Mouse (Mus musculus) embryonic facial prominence, embryonic 14.5 days (tissue): ENCODE measurements around the gene Lrrfip2. TPM values are rescaled to one million over a fixed set of nuclear protein-coding genes. Genes with fewer than 3 reads are reported as not detected.

Experiments
- ATAC-seq: fragments of 200-750 bp; cut with Nextera tagmentation; 2 replicates; pipeline ENCODE4 v1.8.0; 2017; ENCODE audit warnings: low read depth, moderate number of reproducible peaks, moderate TSS enrichment
- DNase-seq: peaks from one replicate; pipeline ENCODE4 v3.0.0-alpha.2; 2015; ENCODE audit warnings: low spot score
- H3K27ac ChIP-seq: fragments of 300-500 bp; sonication (generic); replicated peaks from 2 replicates; pipeline ENCODE4 v1.5.1; 2014; ENCODE audit warnings: low read depth, mild to moderate bottlenecking, low read length, moderate library complexity
- H3K27me3 ChIP-seq: fragments of 300-500 bp; sonication (generic); replicated peaks from 2 replicates; pipeline ENCODE4 v1.6.1; 2014; ENCODE audit warnings: low read length; ENCODE audit not compliant: control insufficient read depth, insufficient read depth
- H3K36me3 ChIP-seq: fragments of 300-500 bp; sonication (generic); 2 replicates; pipeline ENCODE4 v1.6.1; 2014; ENCODE audit warnings: low read length, mixed read lengths; ENCODE audit not compliant: control insufficient read depth, insufficient read depth
- H3K4me1 ChIP-seq: fragments of 300-500 bp; sonication (generic); 2 replicates; pipeline ENCODE4 v1.6.1; 2014; ENCODE audit warnings: antibody characterized with exemption, low read length; ENCODE audit not compliant: control insufficient read depth, insufficient read depth
- H3K4me2 ChIP-seq: fragments of 300-500 bp; sonication (generic); 2 replicates; pipeline ENCODE4 v1.6.1; 2014; ENCODE audit warnings: low read depth, mild to moderate bottlenecking, low read length, moderate library complexity, mixed read lengths
- H3K4me3 ChIP-seq: fragments of 300-500 bp; sonication (generic); 2 replicates; pipeline ENCODE4 v1.5.1; 2014; ENCODE audit warnings: low read depth, mild to moderate bottlenecking, low read length
- H3K9ac ChIP-seq: fragments of 300-500 bp; sonication (generic); 2 replicates; pipeline ENCODE4 v1.6.1; 2014; ENCODE audit warnings: low read depth, mild to moderate bottlenecking, low read length, moderate library complexity, mixed read lengths
- H3K9me3 ChIP-seq: fragments of 300-500 bp; sonication (generic); 2 replicates; pipeline ENCODE4 v1.6.1; 2016; ENCODE audit warnings: low read length; ENCODE audit not compliant: control insufficient read depth
- WGBS: fragments of 180-500 bp; shearing (Covaris S2); extraction: QIAGEN DNeasy Blood & Tissue Kit; methylation state at CpG from one replicate; pipeline ENCODE4 v1.1.7; 2014; 5-methylcytosine and 5-hydroxymethylcytosine counted together
- polyA plus RNA-seq: library from polyadenylated mRNA; unstranded; fragments of >200 nt; fragmentation: Nextera tagmentation; extraction: Ambion mirVana; gene quantifications from 2 replicates; pipeline ENCODE4 v1.2.1, GENCODE M21; 2014

Lrrfip2 gene
- polyA plus RNA-seq, 1 experiment from 2014 or later, result 39.2 TPM

- no peak for DNase-seq
- H3K36me3 ChIP-seq, result peaks cover 90% of the 10 kb centered on the region
- no peak overlapping the region for H3K4me2 ChIP-seq
- H3K4me1 ChIP-seq, result no peaks in the 10 kb centered on the region
- no peak for ATAC-seq
- H3K27me3 ChIP-seq, result no peaks in the 10 kb centered on the region
- WGBS, result 88% methylated on average over 5 of the region's 5 CpGs
- H3K4me3 ChIP-seq, result no peak overlapping the region
- no peaks in the 10 kb centered on the region for H3K9me3 ChIP-seq
- no peak overlapping the region for H3K27ac ChIP-seq
- H3K9ac ChIP-seq, result no peak overlapping the region
Observed at GRCm38 (mm10) chr9:111228446-111228845, 111.1 kb downstream of the Lrrfip2 start.

- no peaks in the 10 kb centered on the region for H3K9me3 ChIP-seq
- H3K27me3 ChIP-seq, result no peaks in the 10 kb centered on the region
- DNase-seq, result no peak
- H3K4me2 ChIP-seq, result no peak overlapping the region
- WGBS, result 88% methylated on average over 9 of the region's 9 CpGs
- no peak overlapping the region for H3K9ac ChIP-seq
- no peak overlapping the region for H3K27ac ChIP-seq
- H3K36me3 ChIP-seq, result peaks cover 86% of the 10 kb centered on the region
- H3K4me1 ChIP-seq, result no peaks in the 10 kb centered on the region
- no peak for ATAC-seq
- H3K4me3 ChIP-seq, result no peak overlapping the region
Observed at GRCm38 (mm10) chr9:111234701-111235100, 117.3 kb downstream of the Lrrfip2 start.

GRCm38 (mm10) chr9:111237726-111238125 is 120.3 kb downstream of the Lrrfip2 start:
- no peaks in the 10 kb centered on the region for H3K4me1 ChIP-seq
- H3K36me3 ChIP-seq, result peaks cover 86% of the 10 kb centered on the region
- H3K9ac ChIP-seq, result no peak overlapping the region
- no peaks in the 10 kb centered on the region for H3K9me3 ChIP-seq
- no peak overlapping the region for H3K4me2 ChIP-seq
- H3K27ac ChIP-seq, result no peak overlapping the region
- DNase-seq (no peak), ATAC-seq (no peak)
- H3K4me3 ChIP-seq, result no peak overlapping the region
- H3K27me3 ChIP-seq, result no peaks in the 10 kb centered on the region

GRCm38 (mm10) chr9:111239821-111240220 is 122.4 kb downstream of the Lrrfip2 start:
- ATAC-seq, result no peak
- H3K4me2 ChIP-seq, result no peak overlapping the region
- peaks cover 69% of the 10 kb centered on the region for H3K36me3 ChIP-seq
- 92% methylated on average over 4 of the region's 4 CpGs for WGBS
- H3K4me1 ChIP-seq, result no peaks in the 10 kb centered on the region
- H3K4me3 ChIP-seq, result no peak overlapping the region
- no peaks in the 10 kb centered on the region for H3K27me3 ChIP-seq
- H3K9me3 ChIP-seq, result no peaks in the 10 kb centered on the region
- H3K27ac ChIP-seq, result no peak overlapping the region
- H3K9ac ChIP-seq, result no peak overlapping the region
- DNase-seq, result no peak

- no peaks in the 10 kb centered on the region for H3K9me3 ChIP-seq
- DNase-seq, result peak; percentile 74
- H3K36me3 ChIP-seq, result peaks cover 54% of the 10 kb centered on the region
- H3K27ac ChIP-seq, result no peak overlapping the region
- H3K4me1 ChIP-seq, result no peaks in the 10 kb centered on the region
- 69% methylated on average over 6 of the region's 6 CpGs for WGBS
- H3K27me3 ChIP-seq, result no peaks in the 10 kb centered on the region
- no peak overlapping the region for H3K4me2 ChIP-seq
- H3K9ac ChIP-seq, result no peak overlapping the region
- H3K4me3 ChIP-seq, result no peak overlapping the region
- ATAC-seq, result peak; percentile 85
Observed at GRCm38 (mm10) chr9:111243384-111243783, 126.0 kb downstream of the Lrrfip2 start.

- Histone ChIP-seq H3K9me3 (no peaks in the 10 kb centered on the region), H3K9ac (no peak overlapping the region), H3K27ac (no peak overlapping the region), H3K4me2 (no peak overlapping the region), H3K4me1 (no peaks in the 10 kb centered on the region), H3K4me3 (no peak overlapping the region), H3K27me3 (no peaks in the 10 kb centered on the region), H3K36me3 (peaks cover 48% of the 10 kb centered on the region)
- ATAC-seq (no peak), DNase-seq (no peak)
- 79% methylated on average over 6 of the region's 6 CpGs for WGBS
Observed at GRCm38 (mm10) chr9:111245546-111245945, 128.2 kb downstream of the Lrrfip2 start.

GRCm38 (mm10) chr9:111247682-111248246 is 130.4 kb downstream of the Lrrfip2 start:
- DNase-seq (no peak), ATAC-seq (no peak)
- WGBS, result 88% methylated on average over 3 of the region's 3 CpGs

GRCm38 (mm10) chr9:111252161-111252869 is 134.9 kb downstream of the Lrrfip2 start:
- Histone ChIP-seq H3K4me2 (no peak overlapping the region), H3K4me1 (no peaks in the 10 kb centered on the region), H3K27ac (no peak overlapping the region), H3K4me3 (no peak overlapping the region), H3K36me3 (peaks cover 65% of the 10 kb centered on the region), H3K9me3 (no peaks in the 10 kb centered on the region), H3K27me3 (no peaks in the 10 kb centered on the region), H3K9ac (no peak overlapping the region)
- WGBS, result 79% methylated on average over 7 of the region's 7 CpGs
- ATAC-seq (no peak), DNase-seq (no peak)

More at GRCm38 (mm10) chr9:111247682-111248246, 130.4 kb downstream of the Lrrfip2 start:
- Histone ChIP-seq H3K9me3 (no peaks in the 10 kb centered on the region), H3K4me2 (no peak overlapping the region), H3K4me1 (no peaks in the 10 kb centered on the region), H3K9ac (no peak overlapping the region), H3K27me3 (no peaks in the 10 kb centered on the region), H3K4me3 (no peak overlapping the region), H3K36me3 (peaks cover 51% of the 10 kb centered on the region), H3K27ac (no peak overlapping the region)
